Mouse (Mus musculus): ENCODE measurements around the gene Vsx1. TPM values are rescaled to one million over a fixed set of nuclear protein-coding genes. Genes with fewer than 3 reads are reported as not detected.

Gene Vsx1
- polyA plus RNA-seq, 1 experiment from 2014 or later: not detected

Other genes with a start within 250 kb of the Vsx1 start
- 1.8 and 2.1 TPM in 2 replicates for gene Zfp442, start 237.9 kb downstream of the Vsx1 start, polyA plus RNA-seq (2016; fragmentation: Nextera tagmentation; extraction: Ambion mirVana)
- gene Zfp345, start 204.3 kb downstream of the Vsx1 start, polyA plus RNA-seq (2016; fragmentation: Nextera tagmentation; extraction: Ambion mirVana): 0.13 and 0.19 TPM in 2 replicates
- 3.6 and 3.7 TPM in 2 replicates for gene Cst7, start 118.9 kb downstream of the Vsx1 start, polyA plus RNA-seq (2016; fragmentation: Nextera tagmentation; extraction: Ambion mirVana)
- gene Apmap, start 80.8 kb downstream of the Vsx1 start, polyA plus RNA-seq (2016; fragmentation: Nextera tagmentation; extraction: Ambion mirVana): 28.2 and 28.6 TPM in 2 replicates
- gene Acss1, start 20.9 kb downstream of the Vsx1 start, polyA plus RNA-seq (2016; fragmentation: Nextera tagmentation; extraction: Ambion mirVana): 47.4 and 53.8 TPM in 2 replicates
- gene Entpd6, start 59.7 kb upstream of the Vsx1 start, polyA plus RNA-seq (2016; fragmentation: Nextera tagmentation; extraction: Ambion mirVana): 21.0 and 21.2 TPM in 2 replicates
- 32.9 and 34.0 TPM in 2 replicates for gene Pygb, start 97.4 kb upstream of the Vsx1 start, polyA plus RNA-seq (2016; fragmentation: Nextera tagmentation; extraction: Ambion mirVana)
- gene Abhd12, start 215.4 kb upstream of the Vsx1 start, polyA plus RNA-seq (2016; fragmentation: Nextera tagmentation; extraction: Ambion mirVana): 24.9 and 25.3 TPM in 2 replicates
- gene Gins1, start 216.0 kb upstream of the Vsx1 start, polyA plus RNA-seq (2016; fragmentation: Nextera tagmentation; extraction: Ambion mirVana): 50.2 and 51.1 TPM in 2 replicates

All from liver, embryonic 12.5 days (tissue).